Mouse (Mus musculus) bone marrow, adult 2 months (tissue): ENCODE data around the gene Gpr3. TPM values are rescaled to one million over a fixed set of nuclear protein-coding genes. Genes with fewer than 3 reads are reported as not detected.

Experiments used
- H3K27ac ChIP-seq: fragments of 200-500 bp; 2 replicates; pipeline ENCODE4 v1.5.1; 2012; ENCODE audit warnings: low read depth, mild to moderate bottlenecking, control low read depth, inconsistent platforms, low read length; ENCODE audit not compliant: control insufficient read depth, poor library complexity, insufficient read depth
- H3K4me1 ChIP-seq: fragments of 200-500 bp; 2 replicates; pipeline ENCODE4 v1.6.1; 2011; ENCODE audit warnings: low read length; ENCODE audit not compliant: control insufficient read depth, insufficient read depth
- H3K4me3 ChIP-seq: fragments of 200-500 bp; replicated peaks from 2 replicates; pipeline ENCODE3; 2011; ENCODE audit warnings: mild to moderate bottlenecking, low read depth, low read length, control low read depth; ENCODE audit not compliant: control insufficient read depth
- CTCF ChIP-seq: fragments of 200-500 bp; IDR thresholded peaks from 2 replicates; pipeline ENCODE4 v1.5.1; 2011; ENCODE audit warnings: low read length, control low read depth; ENCODE audit not compliant: control insufficient read depth, insufficient read depth
- POLR2A ChIP-seq: fragments of 200-500 bp; IDR thresholded peaks from 2 replicates; pipeline ENCODE4 v1.6.1; 2011; ENCODE audit warnings: low read depth, mild to moderate bottlenecking, control low read depth, low read length, borderline replicate concordance; ENCODE audit not compliant: control insufficient read depth
- WGBS: fragments of 180-500 bp; shearing (Covaris S2); methylation state at CpG from one replicate; pipeline ENCODE4 v1.1.7; 2018; 5-methylcytosine and 5-hydroxymethylcytosine counted together
- polyA plus RNA-seq: library from polyadenylated mRNA; stranded (reverse); fragments of >200 nt; gene quantifications from 2 replicates; pipeline ENCODE4 v1.2.4, GENCODE M21; 2011; ENCODE audit warnings: low replicate concordance; ENCODE audit not compliant: missing spikeins, insufficient read depth, insufficient read length

The Gpr3 gene
- polyA plus RNA-seq, 1 experiment, result not detected

DNA sequence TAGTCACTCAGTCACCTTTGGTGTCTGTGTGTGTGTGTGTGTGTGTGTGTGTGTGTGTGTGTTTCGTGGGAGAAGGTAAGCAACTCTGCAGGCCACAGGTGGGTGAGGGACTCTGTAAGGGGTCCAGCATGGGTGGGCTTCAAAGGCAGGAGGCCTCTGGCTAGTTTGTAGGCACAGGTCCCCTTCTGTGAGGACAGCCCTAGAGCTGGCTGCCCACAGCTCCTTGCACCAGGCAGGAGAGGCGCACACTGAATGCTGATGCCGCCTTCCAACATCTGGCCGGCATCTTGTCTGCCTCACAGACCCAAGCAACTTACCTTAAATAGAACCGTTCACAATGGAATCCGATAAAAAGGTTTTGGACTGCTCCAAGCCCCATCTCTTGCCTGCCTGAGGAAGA is 12.6 kb downstream of the Gpr3 start:
- WGBS, result 85% methylated on average over 6 of the region's 6 CpGs
- TF ChIP-seq CTCF (no peak), POLR2A (no peak)
- Histone ChIP-seq H3K4me1 (peaks cover 2% of the 10 kb centered on the region), H3K4me3 (no peak overlapping the region), H3K27ac (no peak overlapping the region)

GRCm38 (mm10) chr4:133198337-133199180 is 13.8 kb downstream of the Gpr3 start:
- Histone ChIP-seq H3K4me3 (no peak overlapping the region), H3K27ac (no peak overlapping the region), H3K4me1 (peaks cover 2% of the 10 kb centered on the region)
- WGBS, result 80% methylated on average over 19 of the region's 19 CpGs
- TF ChIP-seq CTCF (no peak), POLR2A (no peak)

GRCm38 (mm10) chr4:133197801-133198286 is 14.5 kb downstream of the Gpr3 start:
- no peak overlapping the region for H3K4me3 ChIP-seq
- WGBS, result 93% methylated on average over 13 of the region's 13 CpGs
- TF ChIP-seq CTCF (no peak), POLR2A (no peak)
- no peak overlapping the region for H3K27ac ChIP-seq
- H3K4me1 ChIP-seq, result peaks cover 2% of the 10 kb centered on the region

GRCm38 (mm10) chr4:133197355-133197754 is 15.0 kb downstream of the Gpr3 start:
- WGBS, result 83% methylated on average over 5 of the region's 5 CpGs
- Histone ChIP-seq H3K27ac (no peak overlapping the region), H3K4me3 (no peak overlapping the region), H3K4me1 (peaks cover 2% of the 10 kb centered on the region)
- TF ChIP-seq POLR2A (no peak), CTCF (no peak)

DNA sequence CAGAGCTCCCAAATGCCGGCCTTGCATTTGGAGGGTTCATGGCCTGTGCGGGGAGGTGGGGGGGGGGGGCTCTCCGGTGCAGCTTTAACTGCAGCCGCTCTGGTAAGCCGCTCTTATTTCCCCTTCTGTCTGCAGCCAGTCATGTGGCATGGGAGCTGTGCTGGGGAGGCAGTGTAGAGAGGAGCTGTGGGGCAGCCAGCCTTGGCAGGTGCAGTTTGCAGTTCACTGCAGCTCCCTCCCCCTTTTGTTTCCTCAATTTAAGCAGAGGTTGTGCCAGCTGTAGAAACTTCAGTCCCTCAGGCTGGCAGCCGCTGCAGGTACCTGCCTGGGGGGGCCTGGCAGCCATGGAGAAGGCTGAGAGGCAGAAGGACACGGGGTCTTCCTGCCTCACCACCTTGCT is 15.5 kb downstream of the Gpr3 start:
- H3K4me1 ChIP-seq, result peaks cover 2% of the 10 kb centered on the region
- 37% methylated on average over 7 of the region's 7 CpGs for WGBS
- no peak overlapping the region for H3K27ac ChIP-seq
- TF ChIP-seq CTCF (no peak), POLR2A (no peak)
- no peak overlapping the region for H3K4me3 ChIP-seq

- Histone ChIP-seq H3K4me1 (peaks cover 2% of the 10 kb centered on the region), H3K27ac (no peak overlapping the region), H3K4me3 (no peak overlapping the region)
- TF ChIP-seq POLR2A (no peak), CTCF (no peak)
- 76% methylated on average over 2 of the region's 2 CpGs for WGBS
These were observed 16.2 kb downstream of the Gpr3 start for GRCm38 (mm10) chr4:133196136-133196535.

GRCm38 (mm10) chr4:133195014-133195413 is 17.3 kb downstream of the Gpr3 start:
- H3K27ac ChIP-seq, result no peak overlapping the region
- H3K4me3 ChIP-seq, result no peak overlapping the region
- TF ChIP-seq POLR2A (no peak), CTCF (no peak)
- H3K4me1 ChIP-seq, result no peaks in the 10 kb centered on the region
- 71% methylated on average over 4 of the region's 4 CpGs for WGBS

DNA sequence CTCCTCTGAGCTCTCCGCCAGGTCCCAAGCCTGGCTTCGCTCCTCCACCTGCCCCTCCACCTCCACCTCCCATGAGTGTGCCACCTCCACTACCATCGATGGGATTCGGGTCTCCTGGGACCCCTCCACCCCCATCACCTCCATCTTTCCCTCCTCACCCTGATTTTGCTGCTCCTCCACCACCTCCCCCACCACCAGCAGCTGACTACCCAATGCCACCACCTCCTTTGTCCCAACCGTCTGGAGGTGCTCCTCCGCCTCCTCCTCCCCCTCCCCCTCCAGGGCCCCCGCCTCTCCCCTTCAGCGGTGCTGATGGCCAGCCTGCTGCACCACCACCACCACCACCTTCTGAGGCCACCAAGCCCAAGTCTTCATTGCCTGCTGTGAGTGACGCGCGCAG is 17.9 kb downstream of the Gpr3 start:
- Histone ChIP-seq H3K27ac (no peak overlapping the region), H3K4me1 (no peaks in the 10 kb centered on the region), H3K4me3 (no peak overlapping the region)
- 88% methylated on average over 11 of the region's 11 CpGs for WGBS
- TF ChIP-seq POLR2A, result no peak
- TF ChIP-seq CTCF, result no peak
